Mouse (Mus musculus): ENCODE measurements around the gene Adamts15. TPM values are rescaled to one million over a fixed set of nuclear protein-coding genes. Genes with fewer than 3 reads are reported as not detected.

The Adamts15 gene
- polyA plus RNA-seq, 1 experiment = not detected

DNA sequence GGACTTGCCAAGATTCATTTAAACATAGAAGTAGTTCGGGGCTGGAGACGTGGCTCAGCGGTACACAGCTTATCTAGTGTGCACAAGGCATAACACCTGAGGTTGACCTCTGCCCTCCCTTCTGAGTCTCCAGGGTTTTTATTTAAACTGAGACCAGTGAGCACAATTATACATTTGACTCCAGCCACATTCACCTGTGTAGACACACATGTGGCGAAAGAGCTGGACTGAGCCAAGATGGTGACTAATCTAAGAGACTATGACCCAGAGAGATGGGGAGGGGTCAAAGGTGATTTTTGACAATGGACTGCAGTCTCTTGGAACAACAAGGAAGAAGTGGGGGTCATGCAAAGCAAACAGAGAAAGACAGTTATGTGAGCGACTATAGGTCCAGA, 14.0 kb downstream of the Adamts15 start:
- no peak for TF ChIP-seq GATA1 (IDR thresholded peaks at IDR 0.05; ENCODE audit: low read length)

- TF ChIP-seq GATA1 (IDR thresholded peaks at IDR 0.05; ENCODE audit: low read length) = no peak
Observed at GRCm38 (mm10) chr9:30907677-30908295, 14.5 kb downstream of the Adamts15 start.

DNA sequence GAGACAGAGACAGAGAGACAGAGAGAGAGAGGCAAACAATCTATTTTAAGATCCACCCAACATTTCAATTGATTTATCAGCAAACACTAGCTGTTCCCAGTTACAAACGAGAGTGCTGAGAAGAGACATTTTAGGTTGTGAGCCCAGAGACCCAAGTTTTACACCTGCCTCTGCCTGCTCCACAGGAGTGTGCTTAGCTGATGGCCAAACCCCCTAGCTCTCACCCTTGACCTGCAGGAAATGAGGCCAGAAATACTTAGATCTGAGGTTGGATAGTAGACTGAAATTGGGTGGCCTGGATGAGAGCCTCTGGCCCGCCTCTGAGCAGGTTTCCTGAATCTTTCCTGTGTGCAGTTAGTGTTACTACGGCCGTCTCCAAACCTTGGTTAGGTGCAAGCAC, 15.8 kb downstream of the Adamts15 start:
- TF ChIP-seq GATA1 (IDR thresholded peaks at IDR 0.05; ENCODE audit: low read length) = no peak

DNA sequence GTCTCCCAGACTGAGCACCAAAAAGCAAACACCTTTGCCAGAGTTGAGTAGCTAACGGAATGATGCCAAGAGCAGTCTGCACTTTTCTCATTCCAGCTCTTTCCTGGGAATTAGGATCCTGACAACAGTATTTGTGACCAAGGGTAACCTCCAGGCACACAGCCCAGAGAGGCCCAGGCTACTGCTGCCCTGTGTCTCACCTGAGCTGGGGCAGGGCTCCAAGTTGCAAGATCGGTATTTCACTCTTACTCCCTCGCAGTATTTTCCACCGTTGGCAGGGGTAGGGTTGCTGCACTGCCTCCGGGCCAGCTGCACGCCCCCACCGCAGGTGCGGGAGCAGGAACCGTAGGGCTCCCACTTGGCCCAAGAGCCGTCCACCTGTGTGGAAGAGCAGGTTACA, 16.4 kb downstream of the Adamts15 start:
- TF ChIP-seq GATA1 (IDR thresholded peaks at IDR 0.05; ENCODE audit: low read length) = no peak

DNA sequence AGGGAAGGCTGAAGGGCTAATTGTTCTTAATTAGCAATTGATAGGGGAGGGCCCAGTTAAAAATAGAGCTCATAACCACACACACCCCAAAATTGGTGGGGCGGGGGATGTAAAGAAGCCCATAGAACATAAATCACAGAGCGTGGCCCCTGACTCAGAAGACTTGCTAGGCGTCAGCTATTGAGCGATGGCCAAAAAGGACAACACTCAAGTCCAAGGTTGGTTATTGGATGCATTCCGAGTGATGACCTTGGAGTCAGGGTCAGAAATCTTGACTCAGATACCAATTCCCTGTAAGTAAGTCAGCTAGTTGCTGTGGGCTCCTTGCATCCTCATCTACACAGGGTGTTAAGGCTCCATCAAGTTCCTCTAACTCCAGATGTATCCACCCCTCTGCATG, 19.0 kb downstream of the Adamts15 start:
- no peak for TF ChIP-seq GATA1 (IDR thresholded peaks at IDR 0.05; ENCODE audit: low read length)

DNA sequence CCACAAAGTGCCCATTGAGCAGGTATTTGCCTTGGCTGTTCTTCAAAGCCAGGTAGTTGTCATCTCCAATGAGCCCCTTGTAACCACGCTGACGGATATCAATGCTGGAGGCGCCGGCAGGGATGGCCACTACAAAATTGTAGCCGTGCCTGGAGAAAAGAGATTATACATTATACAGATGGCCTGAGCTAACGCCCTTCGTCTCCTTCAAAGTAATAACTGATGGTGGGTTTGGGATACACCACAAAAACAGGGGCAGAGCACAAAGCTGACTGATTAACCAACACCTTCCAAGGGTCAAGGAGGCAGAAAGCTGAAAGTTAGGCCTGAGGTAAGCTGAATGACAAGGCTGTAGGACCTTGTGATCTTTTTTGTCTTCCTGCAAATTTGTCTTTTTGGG, 19.6 kb downstream of the Adamts15 start:
- TF ChIP-seq GATA1 (IDR thresholded peaks at IDR 0.05; ENCODE audit: low read length) = no peak

DNA sequence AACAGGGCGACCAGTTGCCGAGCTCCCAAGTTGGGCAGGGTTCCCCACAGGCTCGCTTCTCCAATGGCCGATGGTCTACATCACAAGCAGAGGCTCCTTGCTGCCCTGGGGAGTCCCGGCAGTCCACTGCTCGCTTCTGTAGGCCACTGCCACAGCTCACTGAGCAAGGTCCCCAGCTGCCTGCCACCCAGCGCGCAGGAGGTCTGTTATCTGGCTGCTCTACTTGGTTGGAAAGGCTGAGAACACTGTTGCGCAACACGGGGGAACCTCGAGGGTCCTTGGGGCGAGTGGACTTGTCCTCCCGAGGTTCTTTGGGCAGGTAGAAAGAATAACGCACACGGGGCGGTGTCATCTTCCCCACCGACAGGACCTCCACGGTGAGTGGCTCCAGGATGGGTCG, 20.1 kb downstream of the Adamts15 start:
- no peak for TF ChIP-seq GATA1 (IDR thresholded peaks at IDR 0.05; ENCODE audit: low read length)

- TF ChIP-seq GATA1 (IDR thresholded peaks at IDR 0.05; ENCODE audit: low read length) = no peak
Observed at GRCm38 (mm10) chr9:30897169-30897568, 25.1 kb downstream of the Adamts15 start.

GRCm38 (mm10) chr9:30896752-30897151, 25.5 kb downstream of the Adamts15 start:
- no peak for TF ChIP-seq GATA1 (IDR thresholded peaks at IDR 0.05; ENCODE audit: low read length)

- TF ChIP-seq GATA1 (IDR thresholded peaks at IDR 0.05; ENCODE audit: low read length) = no peak
Observed at GRCm38 (mm10) chr9:30895618-30896017, 26.6 kb downstream of the Adamts15 start.

DNA sequence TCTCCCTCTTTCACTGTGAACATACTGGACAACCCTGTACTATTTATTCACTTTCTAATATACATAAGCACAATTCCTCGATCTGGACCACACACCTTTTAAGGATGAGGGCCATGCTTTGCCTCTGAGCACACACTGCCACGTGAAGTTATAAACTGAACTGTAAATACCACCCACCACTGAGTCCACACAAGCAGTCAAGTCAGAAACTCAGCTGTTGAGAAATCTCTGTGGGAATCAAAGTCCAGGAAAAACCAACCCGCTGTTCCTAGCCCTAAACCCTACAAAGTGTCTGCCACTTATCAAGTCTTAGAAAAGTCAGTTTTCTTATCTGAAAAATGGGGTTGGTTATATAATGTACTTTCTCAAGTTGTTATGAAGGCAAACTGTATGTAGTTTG, 36.0 kb downstream of the Adamts15 start:
- TF ChIP-seq GATA1 (IDR thresholded peaks at IDR 0.05; ENCODE audit: low read length) = no peak

DNA sequence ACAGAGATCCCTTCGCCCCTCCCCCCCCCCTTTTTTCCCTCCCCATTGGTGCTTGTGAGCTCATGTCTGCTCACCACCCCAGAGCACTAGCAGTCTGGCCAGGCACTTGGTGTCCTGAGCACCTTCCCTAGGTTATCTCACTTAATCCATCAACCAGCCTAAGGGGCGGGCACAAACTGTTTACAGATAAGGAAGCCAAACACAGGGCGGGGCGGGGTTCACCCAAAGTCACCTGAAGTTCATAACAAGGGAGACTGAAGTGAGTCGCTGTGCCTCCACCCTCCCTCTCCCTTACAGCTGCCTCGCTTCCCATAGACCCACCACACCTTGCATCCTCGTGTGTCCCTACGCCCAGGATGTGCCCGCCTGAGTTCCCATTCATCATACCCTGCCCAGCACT, 41.7 kb downstream of the Adamts15 start:
- TF ChIP-seq GATA1 (IDR thresholded peaks at IDR 0.05; ENCODE audit: low read length) = no peak

- no peak for TF ChIP-seq GATA1 (IDR thresholded peaks at IDR 0.05; ENCODE audit: low read length)
Observed at GRCm38 (mm10) chr9:30879947-30880273, 42.3 kb downstream of the Adamts15 start.

- TF ChIP-seq GATA1 (IDR thresholded peaks at IDR 0.05; ENCODE audit: low read length) = no peak
Observed at GRCm38 (mm10) chr9:30879248-30879946, 42.9 kb downstream of the Adamts15 start.

DNA sequence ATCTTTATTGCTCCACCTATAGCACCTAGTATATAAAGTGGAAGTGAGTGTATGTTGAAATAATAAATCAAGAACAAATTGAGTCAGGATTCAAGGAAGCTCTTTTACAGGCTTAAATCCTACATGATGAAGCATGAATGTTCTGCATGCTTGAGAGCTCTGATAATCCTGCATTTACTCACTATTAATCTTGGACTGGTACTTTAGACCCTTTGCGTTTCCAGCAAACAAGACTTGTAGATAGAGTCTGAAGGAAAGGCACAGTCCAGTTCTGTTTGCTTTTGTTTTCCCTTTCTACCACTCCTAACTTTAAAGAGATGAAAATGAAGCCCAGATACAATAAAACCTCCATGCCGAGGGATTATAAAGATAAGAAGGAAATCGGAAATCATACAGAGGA, 45.7 kb downstream of the Adamts15 start:
- TF ChIP-seq GATA1 (IDR thresholded peaks at IDR 0.05; ENCODE audit: low read length) = no peak

DNA sequence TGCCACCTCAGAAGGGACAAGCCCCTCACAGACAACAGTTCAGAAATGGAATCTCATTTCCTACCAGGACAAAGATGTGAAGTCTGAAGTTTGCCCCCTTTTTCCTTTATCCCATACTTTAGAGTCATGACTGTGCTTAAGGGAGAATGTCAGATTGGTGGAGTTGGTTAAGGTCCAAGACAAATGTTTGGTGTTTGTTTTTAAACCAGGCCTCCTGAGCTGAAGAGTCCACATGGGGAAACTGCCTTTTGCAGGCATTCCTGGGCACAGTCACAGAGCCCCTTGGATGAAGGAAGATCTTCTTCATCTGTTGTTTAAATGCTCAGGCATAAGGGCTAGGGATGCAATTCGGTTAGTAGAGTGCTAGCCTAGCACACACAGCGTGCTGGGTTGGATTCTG, 66.4 kb downstream of the Adamts15 start:
- TF ChIP-seq GATA1 (IDR thresholded peaks at IDR 0.05; ENCODE audit: low read length) = no peak

DNA sequence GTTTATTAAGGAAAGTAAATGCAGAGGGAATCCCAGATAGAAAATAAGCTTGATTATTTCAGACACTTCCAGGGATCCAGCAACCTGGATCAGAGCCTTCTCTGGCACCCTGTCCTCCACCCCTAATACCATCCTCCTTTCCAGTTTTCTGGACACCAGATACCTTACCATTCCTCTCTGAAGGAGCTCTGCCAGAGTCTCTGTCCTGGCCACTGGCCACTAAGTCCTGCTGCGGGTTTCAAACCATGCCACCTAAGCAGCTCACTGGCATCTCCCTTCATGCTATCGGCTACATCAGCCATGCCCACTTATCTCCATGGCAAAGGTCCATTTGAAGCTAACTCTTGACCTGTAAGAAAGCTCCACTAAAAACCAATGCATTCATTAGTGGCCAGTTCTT, 70.4 kb downstream of the Adamts15 start:
- TF ChIP-seq GATA1 (IDR thresholded peaks at IDR 0.05; ENCODE audit: low read length) = no peak
